Mouse (Mus musculus) hindbrain, embryonic 16.5 days (tissue): ENCODE measurements around the gene Naa30. TPM values are rescaled to one million over a fixed set of nuclear protein-coding genes. Genes with fewer than 3 reads are reported as not detected.
A peak's percentile ranks its signal among the peaks of the same experiment; 100 is the strongest.

Source experiments
- ATAC-seq: fragments of 200-750 bp; cut with Nextera tagmentation; 2 replicates; pipeline ENCODE4 v1.8.0; 2017; ENCODE audit warnings: moderate TSS enrichment, moderate library complexity
- H3K27ac ChIP-seq: fragments of 300-500 bp; sonication (generic); 2 replicates; pipeline ENCODE4 v1.5.1; 2014; ENCODE audit warnings: low read depth, mild to moderate bottlenecking, control low read depth, low read length, moderate library complexity
- H3K27me3 ChIP-seq: fragments of 300-500 bp; sonication (generic); replicated peaks from 2 replicates; pipeline ENCODE4 v1.6.1; 2014; ENCODE audit warnings: low read length; ENCODE audit not compliant: control insufficient read depth, insufficient read depth
- H3K36me3 ChIP-seq: fragments of 300-500 bp; sonication (generic); 2 replicates; pipeline ENCODE4 v1.6.1; 2014; ENCODE audit warnings: mild to moderate bottlenecking, low read length, moderate library complexity, mixed read lengths; ENCODE audit not compliant: control insufficient read depth, insufficient read depth
- H3K4me1 ChIP-seq: fragments of 300-500 bp; sonication (generic); 2 replicates; pipeline ENCODE4 v1.6.1; 2014; ENCODE audit warnings: low read depth, low read length; ENCODE audit not compliant: control insufficient read depth, insufficient read depth
- H3K4me2 ChIP-seq: fragments of 300-500 bp; sonication (generic); 2 replicates; pipeline ENCODE4 v1.6.1; 2014; ENCODE audit warnings: mild to moderate bottlenecking, low read length, control low read depth, moderate library complexity
- H3K4me3 ChIP-seq: fragments of 300-500 bp; sonication (generic); 2 replicates; pipeline ENCODE4 v1.5.1; 2014; ENCODE audit warnings: mild to moderate bottlenecking, low read length, control low read depth, moderate library complexity
- H3K9ac ChIP-seq: fragments of 300-500 bp; sonication (generic); 2 replicates; pipeline ENCODE4 v1.6.1; 2014; ENCODE audit warnings: low read depth, mild to moderate bottlenecking, control low read depth, low read length, moderate library complexity
- H3K9me3 ChIP-seq: fragments of 300-500 bp; sonication (generic); 2 replicates; pipeline ENCODE4 v1.6.1; 2014; ENCODE audit warnings: mild to moderate bottlenecking, low read length, moderate library complexity; ENCODE audit not compliant: control insufficient read depth
- WGBS: fragments of 180-500 bp; shearing (Covaris S2); extraction: QIAGEN DNeasy Blood & Tissue Kit; methylation state at CpG from one replicate; pipeline ENCODE4 v1.1.7; 2014; 5-methylcytosine and 5-hydroxymethylcytosine counted together
- polyA plus RNA-seq: library from polyadenylated mRNA; unstranded; fragments of >200 nt; fragmentation: Nextera tagmentation; extraction: Ambion mirVana; gene quantifications from 2 replicates; pipeline ENCODE4 v1.2.1, GENCODE M21; 2015

The Naa30 gene
- polyA plus RNA-seq = 9.2 and 10.0 TPM in 2 replicates

- Histone ChIP-seq H3K9me3 (no peaks in the 10 kb centered on the region), H3K36me3 (no peaks in the 10 kb centered on the region), H3K27ac (peak within 1 kb of the TSS; percentile 84), H3K4me2 (peak within 1 kb of the TSS; percentile 97), H3K27me3 (no peaks in the 10 kb centered on the region), H3K9ac (peak within 1 kb of the TSS; percentile 91), H3K4me3 (peak within 1 kb of the TSS; percentile 98), H3K4me1 (peaks cover 24% of the 10 kb centered on the region)
- WGBS = under 1% methylated on average over 47 of the region's 86 CpGs
- ATAC-seq = peak; percentile 92
Measured at GRCm38 (mm10) chr14:49171867-49172581, at the start of gene Naa30. Gene Naa30 (plus strand): TSS chr14:49172226.

- Histone ChIP-seq H3K9me3 (no peaks in the 10 kb centered on the region), H3K4me1 (peaks cover 5% of the 10 kb centered on the region), H3K27me3 (no peaks in the 10 kb centered on the region), H3K27ac (no peak overlapping the region), H3K4me2 (peak overlapping the region; percentile 54), H3K36me3 (no peaks in the 10 kb centered on the region), H3K9ac (peak overlapping the region; percentile 39), H3K4me3 (peak overlapping the region; percentile 27)
- peak; percentile 76; the same call in 1 of the 2 replicates for ATAC-seq
- 33% methylated on average over 23 of the region's 23 CpGs for WGBS
Measured at GRCm38 (mm10) chr14:49127162-49127779, 44.8 kb upstream of the Naa30 start.

DNA sequence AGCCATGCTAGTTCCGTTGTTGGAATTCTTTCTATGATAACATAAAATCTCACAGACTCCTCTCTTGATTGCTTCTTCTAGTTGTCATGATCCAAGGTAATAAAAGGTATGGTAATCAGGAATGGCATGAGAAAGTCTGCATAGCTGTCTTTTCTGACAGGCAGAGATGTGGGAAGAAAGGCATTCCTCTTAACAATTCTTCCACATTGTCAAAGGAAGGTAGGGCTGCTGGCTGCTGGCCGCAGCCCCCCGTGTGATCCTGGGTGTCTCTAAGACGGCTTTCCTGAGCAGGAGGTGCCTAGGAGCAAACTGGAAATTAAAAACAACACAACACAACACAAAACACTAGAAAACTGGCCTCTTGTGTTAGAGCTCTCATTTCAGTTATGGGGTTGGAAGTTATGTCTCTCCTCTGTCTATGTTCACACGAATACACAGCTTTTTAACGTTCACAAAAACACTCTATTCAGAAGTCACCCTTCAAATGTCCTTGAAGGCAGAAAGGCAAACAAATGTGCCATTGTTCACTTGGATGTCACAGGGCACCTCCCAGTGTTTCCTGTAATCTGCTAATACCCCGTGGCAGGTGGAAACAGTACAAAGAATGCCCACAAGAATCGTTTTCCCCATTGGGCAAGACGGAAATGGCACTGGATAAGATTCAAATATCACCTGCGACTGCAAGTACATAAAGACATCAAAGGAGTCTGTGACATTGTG, 43.3 kb upstream of the Naa30 start:
- ATAC-seq = no peak
- Histone ChIP-seq H3K27me3 (no peaks in the 10 kb centered on the region), H3K9ac (no peak overlapping the region), H3K4me2 (no peak overlapping the region), H3K36me3 (no peaks in the 10 kb centered on the region), H3K9me3 (no peaks in the 10 kb centered on the region), H3K4me3 (no peak overlapping the region), H3K4me1 (peaks cover 5% of the 10 kb centered on the region), H3K27ac (no peak overlapping the region)
- WGBS = 29% methylated on average over 10 of the region's 10 CpGs

DNA sequence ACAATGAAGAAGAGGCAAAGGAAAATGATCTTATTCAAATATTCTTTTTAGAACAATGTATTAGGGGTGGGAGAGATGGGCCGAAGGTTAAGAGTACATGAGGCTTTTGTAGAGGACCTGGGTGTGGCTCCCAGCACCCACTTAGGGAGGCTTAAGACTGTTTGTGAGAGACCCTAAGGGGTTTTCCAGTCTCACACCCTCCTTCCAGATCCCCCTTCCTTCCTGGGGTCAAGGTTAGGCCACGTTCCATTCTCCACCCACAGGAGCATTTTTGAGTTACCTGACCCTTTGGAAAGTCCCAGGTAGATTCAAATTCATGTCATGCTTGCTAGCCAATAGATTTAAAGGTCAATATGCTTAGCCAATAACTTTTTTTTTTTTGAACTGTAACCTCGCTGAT, 39.6 kb upstream of the Naa30 start:
- Histone ChIP-seq H3K4me2 (no peak overlapping the region), H3K9me3 (no peaks in the 10 kb centered on the region), H3K27me3 (no peaks in the 10 kb centered on the region), H3K4me1 (peaks cover 3% of the 10 kb centered on the region), H3K9ac (no peak overlapping the region), H3K36me3 (no peaks in the 10 kb centered on the region), H3K4me3 (no peak overlapping the region), H3K27ac (no peak overlapping the region)
- 88% methylated on average over 3 of the region's 3 CpGs for WGBS
- ATAC-seq = no peak

DNA sequence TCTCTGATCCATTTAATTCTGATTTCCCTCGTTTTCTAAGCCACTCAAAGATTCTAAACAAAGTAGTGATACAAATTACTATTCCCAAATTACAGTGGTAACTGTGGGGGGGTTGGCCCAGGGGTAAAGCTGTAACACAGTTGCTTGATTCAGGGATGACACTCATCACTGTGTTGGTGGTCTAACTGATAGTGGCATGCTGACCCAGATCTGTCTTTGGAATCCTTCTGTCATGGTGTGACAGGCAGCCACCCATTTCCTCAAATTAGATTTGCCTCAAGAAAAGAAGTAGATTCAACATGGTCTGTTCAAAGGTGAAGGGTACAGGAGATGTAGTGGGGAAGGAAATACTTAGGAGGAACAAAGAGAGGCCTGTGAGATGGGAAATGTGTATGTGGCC, 33.9 kb upstream of the Naa30 start:
- no peaks in the 10 kb centered on the region for H3K9me3 ChIP-seq
- H3K36me3 ChIP-seq = no peaks in the 10 kb centered on the region
- 73% methylated on average over 1 of the region's 1 CpGs for WGBS

DNA sequence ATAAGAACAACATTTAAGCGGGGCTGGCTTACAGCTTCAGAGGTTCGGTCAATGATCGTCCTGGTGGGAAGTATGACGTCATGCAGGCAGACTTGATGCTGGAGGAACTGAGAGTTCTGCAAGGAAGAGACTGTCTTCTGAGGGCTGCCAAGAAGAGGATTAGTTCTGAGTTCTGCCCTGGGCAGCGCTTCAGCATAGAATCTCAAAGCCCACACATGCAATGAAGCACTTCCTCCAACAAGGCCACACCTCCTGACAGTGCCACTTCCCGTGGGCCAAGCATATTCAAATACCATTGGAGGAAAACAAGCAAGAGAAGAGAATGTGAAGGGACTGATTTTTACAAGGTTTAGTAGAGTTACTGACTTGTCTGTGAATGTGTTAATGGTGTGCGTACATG, 31.3 kb upstream of the Naa30 start:
- H3K9ac ChIP-seq = no peak overlapping the region
- 93% methylated on average over 7 of the region's 7 CpGs for WGBS
- no peak overlapping the region for H3K4me2 ChIP-seq

More for the DNA sequence above, 33.9 kb upstream of the Naa30 start:
- no peak for ATAC-seq
- H3K27me3 ChIP-seq = no peaks in the 10 kb centered on the region
- no peaks in the 10 kb centered on the region for H3K4me1 ChIP-seq
- no peak overlapping the region for H3K9ac ChIP-seq
- no peak overlapping the region for H3K27ac ChIP-seq
- no peak overlapping the region for H3K4me3 ChIP-seq
- no peak overlapping the region for H3K4me2 ChIP-seq

GRCm38 (mm10) chr14:49153801-49154200, 18.2 kb upstream of the Naa30 start:
- WGBS = 39% methylated on average over 7 of the region's 7 CpGs
- no peak overlapping the region for H3K9ac ChIP-seq

More for the DNA sequence above, 31.3 kb upstream of the Naa30 start:
- no peaks in the 10 kb centered on the region for H3K4me1 ChIP-seq
- H3K4me3 ChIP-seq = no peak overlapping the region
- ATAC-seq = no peak
- H3K36me3 ChIP-seq = no peaks in the 10 kb centered on the region
- H3K27me3 ChIP-seq = no peaks in the 10 kb centered on the region
- H3K9me3 ChIP-seq = no peaks in the 10 kb centered on the region
- no peak overlapping the region for H3K27ac ChIP-seq

GRCm38 (mm10) chr14:49155572-49155971, 16.5 kb upstream of the Naa30 start:
- Histone ChIP-seq H3K4me1 (no peaks in the 10 kb centered on the region), H3K9ac (no peak overlapping the region), H3K4me2 (no peak overlapping the region), H3K36me3 (no peaks in the 10 kb centered on the region), H3K27me3 (no peaks in the 10 kb centered on the region), H3K27ac (no peak overlapping the region), H3K9me3 (no peaks in the 10 kb centered on the region), H3K4me3 (no peak overlapping the region)
- WGBS = 36% methylated on average over 5 of the region's 5 CpGs
- ATAC-seq = no peak

More at GRCm38 (mm10) chr14:49153801-49154200, 18.2 kb upstream of the Naa30 start:
- Histone ChIP-seq H3K9me3 (no peaks in the 10 kb centered on the region), H3K4me3 (no peak overlapping the region), H3K36me3 (no peaks in the 10 kb centered on the region), H3K4me2 (no peak overlapping the region), H3K4me1 (no peaks in the 10 kb centered on the region), H3K27me3 (no peaks in the 10 kb centered on the region), H3K27ac (no peak overlapping the region)
- no peak for ATAC-seq
